Mouse (Mus musculus): Measurements from ENCODE around the gene Decr2. TPM values are rescaled to one million over a fixed set of nuclear protein-coding genes. Genes with fewer than 3 reads are reported as not detected.
A peak's percentile ranks its signal among the peaks of the same experiment; 100 is the strongest.
"Not testable (repeated sequence)": the region's sequence is repeated elsewhere in the genome, so short reads cannot be mapped to it uniquely, and the experiment has no call there.

The Decr2 gene
- total RNA-seq, 2 experiments from 2014 or later = 5.3 to 10.1 TPM

DNA sequence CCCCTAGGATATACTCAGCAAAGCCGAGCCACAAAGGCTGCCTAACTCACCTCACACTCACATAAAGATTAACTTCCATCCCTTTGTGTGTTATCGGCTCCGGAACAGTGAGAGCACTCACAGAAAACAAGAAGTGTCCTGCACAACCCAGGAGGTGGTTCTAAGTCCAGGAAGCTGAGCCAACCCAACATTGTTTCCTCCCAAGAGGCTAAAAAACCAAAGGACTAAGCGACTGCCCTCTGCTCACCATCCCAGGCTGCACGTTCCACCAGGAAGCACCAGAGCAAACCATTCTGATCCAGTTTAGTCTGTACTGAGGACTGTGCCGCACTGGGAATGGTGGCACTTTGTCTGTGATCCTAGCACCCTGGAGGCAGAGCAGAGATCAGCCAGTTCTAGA lies 25.2 kb downstream of the Decr2 start:
- ATAC-seq (replicated peaks; ENCODE audit: poor library complexity) = no peak

DNA sequence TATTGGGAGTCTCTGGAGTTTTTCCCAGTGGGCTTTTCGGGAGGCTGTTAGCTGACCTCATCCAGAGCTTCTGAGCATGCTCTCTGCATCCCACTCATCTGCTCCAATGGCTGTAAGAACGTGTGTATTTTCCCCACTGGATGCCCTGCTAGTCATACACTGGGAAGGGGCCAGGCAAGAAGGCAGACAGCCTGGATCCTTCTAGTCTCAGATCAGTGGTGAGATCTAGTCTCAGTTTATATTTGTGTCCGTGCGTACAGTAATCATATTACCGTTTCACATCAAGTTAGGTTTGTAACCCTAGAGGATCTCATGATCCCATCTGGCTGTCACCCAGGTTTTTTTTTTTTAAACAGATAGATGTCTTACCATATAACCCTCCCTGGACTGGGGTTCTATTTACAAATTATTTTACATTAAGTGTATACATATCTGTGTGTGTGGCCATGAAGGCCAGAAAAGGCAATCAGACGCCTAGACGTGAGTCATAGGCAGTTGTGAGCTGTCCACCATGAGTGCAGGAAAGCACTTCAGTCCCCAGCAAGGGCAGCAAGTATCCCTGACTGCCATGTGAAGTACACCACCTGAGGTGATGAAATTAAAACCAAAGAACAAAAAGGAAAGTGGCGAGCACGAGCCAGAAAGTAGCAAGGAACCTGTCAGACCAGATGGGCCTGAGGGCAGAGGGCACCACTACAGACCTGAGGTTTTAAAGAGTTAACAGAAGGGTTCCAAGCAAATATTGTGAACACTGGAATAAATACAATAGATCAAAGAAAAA lies 32.2 kb downstream of the Decr2 start:
- ATAC-seq (replicated peaks; ENCODE audit: poor library complexity) = no peak

DNA sequence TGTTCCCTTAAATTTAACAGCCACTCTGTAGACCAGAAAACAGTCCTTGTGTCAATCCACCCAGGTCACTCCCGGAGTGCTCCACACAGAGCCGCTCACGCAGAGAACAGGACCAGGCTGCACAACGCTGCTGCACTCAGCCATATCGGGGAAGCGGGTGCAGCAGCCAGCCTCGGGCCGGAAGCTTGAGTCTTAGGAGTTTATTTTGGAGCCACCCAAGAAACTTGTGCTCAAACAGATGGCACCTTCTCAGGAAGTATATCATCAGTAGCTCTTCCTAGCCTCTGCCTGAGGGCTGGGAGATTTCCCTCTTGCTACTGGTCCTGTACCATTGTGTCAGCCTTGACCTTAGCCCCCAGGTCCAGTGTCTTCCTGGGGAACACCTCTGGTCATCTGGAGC lies 32.9 kb downstream of the Decr2 start:
- ATAC-seq (replicated peaks; ENCODE audit: poor library complexity) = no peak

DNA sequence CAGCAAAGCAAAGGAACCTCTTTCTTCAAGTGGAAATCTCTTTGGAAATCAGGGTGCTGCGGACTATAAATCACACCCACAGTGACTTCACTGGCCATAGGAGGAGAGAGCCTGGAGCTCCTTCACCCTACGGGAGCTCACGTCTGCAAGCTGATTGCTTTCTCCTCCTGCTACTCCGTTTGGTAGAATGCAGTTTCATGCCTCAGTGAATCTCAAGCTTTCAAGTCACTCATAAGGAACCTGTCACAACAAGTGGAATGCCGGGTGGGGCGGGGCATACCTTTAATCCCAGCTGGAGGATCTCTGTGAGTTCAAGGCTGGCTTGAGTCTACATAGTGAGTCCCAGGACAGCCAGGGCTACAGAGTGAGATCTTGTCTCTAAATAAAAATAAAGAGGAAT lies 35.0 kb downstream of the Decr2 start:
- ATAC-seq (replicated peaks; ENCODE audit: poor library complexity) = no peak

GRCm38 (mm10) chr17:26054133-26054845 lies 35.8 kb downstream of the Decr2 start:
- ATAC-seq (replicated peaks; ENCODE audit: poor library complexity) = peak; percentile 44

GRCm38 (mm10) chr17:26052706-26053105 lies 37.4 kb downstream of the Decr2 start:
- no peak for ATAC-seq (replicated peaks; ENCODE audit: poor library complexity)

- no peak for ATAC-seq (replicated peaks; ENCODE audit: poor library complexity)
Measured at GRCm38 (mm10) chr17:26052074-26052473, 38.1 kb downstream of the Decr2 start.

- no peak for ATAC-seq (replicated peaks; ENCODE audit: poor library complexity)
Measured at GRCm38 (mm10) chr17:26048118-26048517, 42.0 kb downstream of the Decr2 start.

GRCm38 (mm10) chr17:26046253-26046997 lies 43.7 kb downstream of the Decr2 start:
- no peak for ATAC-seq (replicated peaks; ENCODE audit: poor library complexity)

- ATAC-seq (replicated peaks; ENCODE audit: poor library complexity) = no peak
Measured at GRCm38 (mm10) chr17:26045285-26045684, 44.9 kb downstream of the Decr2 start.

DNA sequence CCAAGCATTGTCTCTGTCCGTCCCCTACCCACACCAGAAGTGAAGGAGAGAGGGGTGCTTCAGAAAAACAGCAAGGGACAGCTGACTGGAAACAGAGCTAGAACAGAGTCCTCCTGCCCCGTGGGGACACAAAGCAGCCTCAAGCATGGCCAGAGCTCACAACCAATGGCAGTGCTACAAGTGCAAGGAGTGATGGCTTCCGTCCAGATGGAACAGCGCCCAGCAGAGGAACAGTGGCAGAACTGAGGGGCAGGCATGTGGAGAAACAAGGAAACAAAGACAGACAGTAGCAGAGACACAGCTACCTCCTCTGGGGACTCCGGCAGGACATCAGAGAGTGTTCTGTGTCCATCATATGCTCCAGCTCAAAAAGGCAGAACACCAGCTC lies 46.9 kb downstream of the Decr2 start:
- ATAC-seq (replicated peaks; ENCODE audit: poor library complexity) = no peak

DNA sequence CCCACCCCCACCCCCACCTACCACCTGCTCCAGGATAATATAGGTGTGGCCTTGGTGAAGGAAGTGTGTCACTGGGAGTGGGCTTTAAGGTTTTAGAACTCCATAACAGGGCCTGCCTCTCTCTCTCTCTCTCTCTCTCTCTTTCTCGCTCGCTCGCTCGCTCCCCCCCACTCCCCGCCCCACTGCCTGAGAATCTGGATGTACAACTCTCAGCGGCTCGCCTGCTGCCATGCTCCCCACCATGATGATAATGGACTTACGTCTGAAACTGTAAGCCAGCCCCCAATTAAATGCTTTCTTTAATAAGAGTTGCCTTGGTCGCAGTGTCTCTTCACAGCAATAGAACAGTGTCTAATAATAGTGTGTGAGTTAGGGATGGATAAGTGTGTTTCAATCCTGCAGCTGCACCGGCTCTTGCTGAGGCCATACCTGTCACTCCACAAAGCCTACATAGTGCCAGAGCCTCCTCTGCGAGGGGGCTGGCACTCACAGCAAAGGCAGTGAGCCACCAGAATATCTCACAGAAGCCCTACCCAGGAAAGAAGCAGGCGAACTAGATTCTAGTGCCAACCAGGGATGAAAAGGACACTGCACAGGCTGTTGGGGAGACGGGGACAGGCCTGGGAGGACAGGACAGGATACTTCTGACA lies 47.4 kb downstream of the Decr2 start:
- no peak for ATAC-seq (replicated peaks; ENCODE audit: poor library complexity)

GRCm38 (mm10) chr17:26041111-26041802 lies 48.9 kb downstream of the Decr2 start:
- peak; percentile 90 for ATAC-seq (replicated peaks; ENCODE audit: poor library complexity)

GRCm38 (mm10) chr17:26040711-26041110 lies 49.4 kb downstream of the Decr2 start:
- not testable (repeated sequence) for ATAC-seq (replicated peaks; ENCODE audit: poor library complexity)

- no peak for ATAC-seq (replicated peaks; ENCODE audit: poor library complexity)
Measured at GRCm38 (mm10) chr17:26032037-26032436, 58.1 kb downstream of the Decr2 start.

GRCm38 (mm10) chr17:26031583-26031982 lies 58.6 kb downstream of the Decr2 start:
- ATAC-seq (replicated peaks; ENCODE audit: poor library complexity) = no peak
